Mouse (Mus musculus) G1E (cell line): Measurements from ENCODE around the gene Gipc1. TPM values are rescaled to one million over a fixed set of nuclear protein-coding genes. Genes with fewer than 3 reads are reported as not detected.

ENCODE experiments used
- ATAC-seq: 2 replicates; pipeline ENCODE4 v1.8.0; 2016; ENCODE audit warnings: mild to moderate bottlenecking; ENCODE audit not compliant: insufficient number of reproducible peaks, poor library complexity, low FRiP score, severe bottlenecking; ENCODE audit errors: extremely low read depth
- DNase-seq: peaks from one replicate; pipeline ENCODE4 v3.0.0; 2012; ENCODE audit warnings: low spot score
- H3K27me3 ChIP-seq: 2 replicates; pipeline ENCODE4 v1.6.1; 2012; ENCODE audit warnings: mild to moderate bottlenecking, low read length, inconsistent platforms; ENCODE audit not compliant: insufficient read depth
- H3K36me3 ChIP-seq: replicated peaks from 2 replicates; pipeline ENCODE3; 2012; ENCODE audit warnings: mild to moderate bottlenecking, inconsistent platforms
- H3K4me1 ChIP-seq: 2 replicates; pipeline ENCODE4 v1.6.1; 2012; ENCODE audit warnings: low read depth, low read length, inconsistent platforms, mixed read lengths; ENCODE audit not compliant: insufficient read depth
- H3K4me3 ChIP-seq: 2 replicates; pipeline ENCODE4 v1.5.1; 2012; ENCODE audit warnings: low read depth, mild to moderate bottlenecking, inconsistent platforms, low read length, moderate library complexity, mixed read lengths
- H3K9me3 ChIP-seq: replicated peaks from 2 replicates; pipeline ENCODE4 v1.6.1; 2012; ENCODE audit warnings: inconsistent platforms
- CTCF ChIP-seq: IDR thresholded peaks from 2 replicates; pipeline ENCODE4 v1.5.1; 2012; ENCODE audit warnings: low read depth, low read length, inconsistent platforms, mixed read lengths
- GATA1 ChIP-seq: IDR thresholded peaks from 2 replicates; pipeline ENCODE4 v1.6.1; 2012; ENCODE audit warnings: borderline replicate concordance, low read length, inconsistent platforms, mixed read lengths
- GATA2 ChIP-seq: IDR thresholded peaks from 2 replicates; pipeline ENCODE4 v1.6.1; 2012; ENCODE audit warnings: low read depth, low read length, inconsistent platforms, borderline replicate concordance
- POLR2AphosphoS5 ChIP-seq: IDR thresholded peaks from 2 replicates; pipeline ENCODE4 v1.6.1; 2012; ENCODE audit warnings: low read depth, low read length, inconsistent platforms; ENCODE audit not compliant: insufficient replicate concordance
- TAL1 ChIP-seq: conservative IDR thresholded peaks from 2 replicates; pipeline ENCODE4 v1.6.1; 2012; ENCODE audit warnings: low read depth, low read length, inconsistent platforms, mixed read lengths
- polyA plus RNA-seq: library from polyadenylated mRNA; stranded (reverse); fragments of >175 nt; gene quantifications from 2 replicates; pipeline ENCODE4 v1.2.3, GENCODE M21; 2012
- total RNA-seq, 2 experiments: library from RNA; stranded (forward) in 1 of 2; stranded (reverse) in 1 of 2; fragments of 200-1000 nt in 1 of 2; fragments of >200 nt in 1 of 2; fragmentation: Nextera tagmentation in 1 of 2; gene quantifications; 2 replicates each; pipeline ENCODE4 v1.2.3; 2014 to 2017

Gipc1 gene
- total and polyA plus RNA-seq, 3 experiments: 25.3 to 65.3 (median 37.7) TPM

DNA sequence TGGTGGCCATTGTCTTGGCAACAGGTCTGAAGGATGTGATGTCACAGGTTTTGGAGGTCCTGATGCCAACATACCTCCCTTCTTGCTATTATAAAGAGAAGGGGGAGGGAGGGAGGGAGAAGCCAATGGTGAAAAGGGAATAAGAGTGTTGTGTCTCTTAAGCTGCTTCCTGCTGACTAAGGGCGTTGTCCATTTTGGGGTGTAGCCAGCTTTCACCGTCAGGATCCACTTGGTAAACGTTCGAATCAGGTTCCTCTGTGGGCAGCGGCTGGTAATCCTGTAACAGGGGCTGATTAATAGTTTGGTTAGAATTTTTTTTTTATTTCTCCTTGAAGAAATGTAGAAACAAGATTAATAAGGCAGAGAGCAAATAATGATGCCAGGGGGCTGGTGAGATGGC is 12.8 kb upstream of the Gipc1 start:
- Histone ChIP-seq H3K4me1 (no peaks in the 10 kb centered on the region), H3K36me3 (no peaks in the 10 kb centered on the region), H3K9me3 (peaks cover 4% of the 10 kb centered on the region), H3K4me3 (no peak overlapping the region), H3K27me3 (peaks cover 46% of the 10 kb centered on the region)
- ATAC-seq (no peak), DNase-seq (no peak)
- TF ChIP-seq GATA2 (no peak), TAL1 (no peak), POLR2AphosphoS5 (no peak)

DNA sequence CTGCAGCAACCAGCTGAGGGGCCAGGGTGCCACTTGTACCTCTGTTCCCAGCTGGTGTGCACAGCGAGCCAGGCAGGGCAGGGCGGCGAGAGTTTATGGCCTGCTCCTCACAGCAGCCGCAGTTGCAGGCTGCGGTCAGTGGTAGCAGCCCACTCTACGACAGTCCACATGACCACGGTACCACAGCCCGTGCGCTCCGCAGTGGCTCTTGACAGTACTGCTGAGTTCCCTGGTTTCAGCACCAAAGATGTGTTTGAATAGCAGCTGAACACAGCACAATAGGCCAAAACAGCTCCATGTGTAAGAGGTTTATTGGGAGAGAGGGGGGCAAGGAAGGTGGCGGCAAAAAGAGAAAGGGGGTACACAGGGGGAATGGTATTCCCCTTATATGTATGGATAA is 5.0 kb upstream of the Gipc1 start:
- ATAC-seq (no peak), DNase-seq (no peak)
- Histone ChIP-seq H3K36me3 (no peaks in the 10 kb centered on the region), H3K4me3 (no peak overlapping the region), H3K9me3 (peaks cover 8% of the 10 kb centered on the region), H3K27me3 (peaks cover 32% of the 10 kb centered on the region), H3K4me1 (peaks cover 7% of the 10 kb centered on the region)
- TF ChIP-seq POLR2AphosphoS5: no peak
- TF ChIP-seq GATA2: no peak
- TF ChIP-seq TAL1: no peak
- TF ChIP-seq CTCF: no peak
- TF ChIP-seq GATA1: no peak

DNA sequence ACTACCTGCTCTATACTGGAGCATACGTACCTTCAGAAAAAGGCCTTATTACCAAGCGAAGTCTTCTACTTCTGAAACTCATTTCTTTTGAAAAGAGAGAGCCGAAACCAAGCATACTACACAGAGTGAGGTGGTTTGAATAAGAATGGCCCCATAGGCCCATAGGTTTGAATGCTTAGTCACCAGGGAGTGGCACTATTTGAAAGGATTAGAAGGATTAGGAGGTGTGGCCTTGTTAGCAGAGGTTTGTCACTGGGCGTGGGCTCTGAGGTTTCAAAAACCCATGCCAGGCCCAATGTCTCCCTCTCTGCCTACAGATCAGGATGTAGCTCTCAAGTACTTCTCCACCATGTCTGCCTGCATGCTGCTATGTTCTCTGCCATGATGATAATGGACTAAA is 4.4 kb upstream of the Gipc1 start:
- Histone ChIP-seq H3K4me3 (no peak overlapping the region), H3K4me1 (peaks cover 11% of the 10 kb centered on the region), H3K27me3 (peaks cover 26% of the 10 kb centered on the region), H3K36me3 (no peaks in the 10 kb centered on the region), H3K9me3 (peaks cover 8% of the 10 kb centered on the region)
- no peak for ATAC-seq
- TF ChIP-seq GATA2 (no peak), TAL1 (no peak), POLR2AphosphoS5 (no peak), CTCF (no peak), GATA1 (no peak)
- no peak for DNase-seq

DNA sequence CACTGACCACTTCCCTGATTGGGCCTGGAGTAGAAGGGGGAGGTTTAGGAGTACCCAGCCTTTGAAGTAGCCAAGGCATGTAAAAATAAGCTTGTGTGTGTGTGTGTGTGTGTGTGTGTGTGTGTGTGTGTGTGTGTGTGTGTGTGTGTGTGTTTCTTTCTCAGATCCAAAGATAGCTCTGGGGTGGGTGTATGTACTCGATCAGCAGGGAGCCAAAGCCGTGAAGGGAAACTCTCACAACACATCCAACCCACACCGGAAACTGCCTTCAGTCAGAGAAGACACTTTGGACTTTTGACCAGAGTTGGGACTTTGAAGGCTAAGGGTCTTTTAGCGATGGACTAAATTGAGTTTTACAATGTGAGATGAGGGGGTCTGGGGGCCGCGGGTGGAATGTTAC is 2.8 kb upstream of the Gipc1 start:
- no peak for ATAC-seq
- no peak for TF ChIP-seq GATA1
- TF ChIP-seq TAL1: no peak
- TF ChIP-seq CTCF: no peak
- no peak for TF ChIP-seq POLR2AphosphoS5
- no peak for TF ChIP-seq GATA2
- H3K4me3 ChIP-seq: no peak overlapping the region
- peaks cover 18% of the 10 kb centered on the region for H3K27me3 ChIP-seq
- no peak for DNase-seq
- peaks cover 8% of the 10 kb centered on the region for H3K9me3 ChIP-seq
- peaks cover 8% of the 10 kb centered on the region for H3K36me3 ChIP-seq
- peaks cover 21% of the 10 kb centered on the region for H3K4me1 ChIP-seq

DNA sequence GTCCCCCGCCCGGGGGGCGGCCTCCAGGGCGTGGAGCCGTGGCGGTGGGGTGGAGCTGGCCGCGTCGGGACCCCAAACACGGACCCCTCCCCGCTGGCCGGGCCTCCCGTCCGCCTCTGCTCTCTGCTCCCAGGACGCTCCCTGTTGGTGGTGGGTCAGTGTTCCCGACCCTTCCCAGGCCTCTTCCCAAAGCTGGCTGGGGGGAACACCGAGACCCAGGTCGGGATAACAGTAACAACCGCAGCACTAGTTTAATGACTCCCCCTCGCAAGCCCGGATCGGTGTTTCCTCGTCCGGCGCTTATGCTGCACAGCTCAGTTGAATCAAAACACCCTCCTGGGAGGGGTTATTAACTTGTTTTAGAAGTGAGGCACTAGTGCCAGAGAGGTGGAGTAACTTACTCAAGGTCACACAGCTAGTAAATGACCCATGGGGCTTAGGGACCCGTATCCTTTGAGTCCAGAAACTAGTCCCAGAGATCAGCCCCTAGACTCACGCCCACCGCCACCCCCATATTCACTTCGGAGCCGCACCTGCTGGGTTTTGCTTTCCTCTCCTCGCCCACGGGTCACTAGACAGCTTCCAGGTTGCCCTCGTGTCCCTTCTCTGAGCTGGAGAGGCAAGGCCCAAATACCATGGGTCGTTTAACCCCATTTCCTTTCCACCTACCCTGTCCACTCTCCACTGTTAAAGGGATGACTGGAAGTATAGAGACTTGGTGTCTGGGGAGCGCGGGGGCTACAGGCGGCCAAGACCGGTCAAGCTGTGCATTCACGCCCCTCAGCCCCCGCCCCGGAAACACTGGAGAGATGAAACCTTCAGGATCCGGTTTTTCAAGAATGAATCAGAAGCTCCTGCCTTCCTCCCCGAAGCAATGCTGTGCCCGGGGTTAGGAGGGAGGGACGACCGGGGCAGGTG is 526 bp downstream of the Gipc1 start:
- TF ChIP-seq CTCF: no peak
- TF ChIP-seq GATA1: no peak
- TF ChIP-seq POLR2AphosphoS5: no peak
- no peak for TF ChIP-seq GATA2
- TF ChIP-seq TAL1: no peak
- Histone ChIP-seq H3K4me3 (peak overlapping the region; percentile 86), H3K9me3 (peaks cover 5% of the 10 kb centered on the region), H3K4me1 (peaks cover 24% of the 10 kb centered on the region), H3K27me3 (0 out of 2 replicates have a peak, but pooled peaks cover 3% of the 10 kb centered on the region), H3K36me3 (peaks cover 37% of the 10 kb centered on the region)
- DNase-seq (no peak), ATAC-seq (no peak)

DNA sequence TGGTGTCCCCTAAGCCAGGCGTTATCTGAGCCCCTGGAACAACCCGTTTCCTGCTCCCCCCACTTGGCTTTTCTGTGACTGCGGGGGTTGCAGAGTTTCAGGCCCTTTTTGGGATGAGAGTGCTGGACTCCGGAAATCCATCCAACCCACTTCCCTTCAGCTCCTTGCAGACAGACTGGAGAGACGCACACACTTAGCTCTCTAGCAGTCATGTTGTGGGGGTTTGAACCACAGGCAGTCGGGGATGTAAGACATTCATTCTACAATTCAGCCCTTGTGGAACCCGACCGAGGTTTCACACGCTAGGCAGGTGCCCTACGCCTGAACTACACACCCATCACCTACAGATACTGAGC is 1.2 kb downstream of the Gipc1 start:
- H3K4me3 ChIP-seq: peak overlapping the region; percentile 86; the same call in 1 of the 2 replicates
- peaks cover 40% of the 10 kb centered on the region for H3K36me3 ChIP-seq
- ATAC-seq (no peak), DNase-seq (no peak)
- H3K27me3 ChIP-seq: 0 out of 2 replicates have a peak, but pooled peaks cover 3% of the 10 kb centered on the region
- peaks cover 24% of the 10 kb centered on the region for H3K4me1 ChIP-seq
- no peak for TF ChIP-seq GATA2
- no peak for TF ChIP-seq POLR2AphosphoS5
- TF ChIP-seq CTCF: no peak
- no peak for TF ChIP-seq GATA1
- TF ChIP-seq TAL1: no peak
- H3K9me3 ChIP-seq: no peaks in the 10 kb centered on the region
